Mouse (Mus musculus) intestine, embryonic 16.5 days (tissue): ENCODE measurements around the gene 4933407L21Rik. TPM values are rescaled to one million over a fixed set of nuclear protein-coding genes. Genes with fewer than 3 reads are reported as not detected.

ENCODE experiments used
- ATAC-seq: fragments of 200-750 bp; cut with Nextera tagmentation; 2 replicates; pipeline ENCODE4 v1.8.0; 2017; ENCODE audit warnings: moderate TSS enrichment, moderate library complexity
- H3K27ac ChIP-seq: fragments of 300-500 bp; sonication (generic); 2 replicates; pipeline ENCODE4 v1.5.1; 2014; ENCODE audit warnings: mild to moderate bottlenecking, low read length
- H3K27me3 ChIP-seq: fragments of 300-500 bp; sonication (generic); replicated peaks from 2 replicates; pipeline ENCODE4 v1.6.1; 2014; ENCODE audit warnings: low read length, control low read depth, mixed read lengths; ENCODE audit not compliant: control insufficient read depth, insufficient read depth
- H3K36me3 ChIP-seq: fragments of 300-500 bp; sonication (generic); 2 replicates; pipeline ENCODE4 v1.6.1; 2014; ENCODE audit warnings: low read length, control low read depth; ENCODE audit not compliant: control insufficient read depth, insufficient read depth
- H3K4me1 ChIP-seq: fragments of 300-500 bp; sonication (generic); 2 replicates; pipeline ENCODE4 v1.6.1; 2014; ENCODE audit warnings: low read length, control low read depth, mixed read lengths; ENCODE audit not compliant: control insufficient read depth, insufficient read depth
- H3K4me2 ChIP-seq: fragments of 300-500 bp; sonication (generic); 2 replicates; pipeline ENCODE4 v1.6.1; 2014; ENCODE audit warnings: low read depth, low read length, control low read depth
- H3K4me3 ChIP-seq: fragments of 300-500 bp; sonication (generic); 2 replicates; pipeline ENCODE4 v1.5.1; 2014; ENCODE audit warnings: mild to moderate bottlenecking, low read length
- H3K9ac ChIP-seq: fragments of 300-500 bp; sonication (generic); 2 replicates; pipeline ENCODE4 v1.6.1; 2014; ENCODE audit warnings: low read depth, low read length
- H3K9me3 ChIP-seq: fragments of 300-500 bp; sonication (generic); 2 replicates; pipeline ENCODE4 v1.6.1; 2016; ENCODE audit warnings: low read length, control low read depth; ENCODE audit not compliant: control insufficient read depth
- WGBS: fragments of 180-500 bp; shearing (Covaris S2); extraction: QIAGEN DNeasy Blood & Tissue Kit; methylation state at CpG from one replicate; pipeline ENCODE4 v1.1.7; 2014; 5-methylcytosine and 5-hydroxymethylcytosine counted together
- polyA plus RNA-seq: library from polyadenylated mRNA; unstranded; fragments of >200 nt; fragmentation: Nextera tagmentation; extraction: Ambion mirVana; gene quantifications from 2 replicates; pipeline ENCODE4 v1.2.1, GENCODE M21; 2015

4933407L21Rik gene
- polyA plus RNA-seq, 1 experiment from 2014 or later, result 0.22 TPM

DNA sequence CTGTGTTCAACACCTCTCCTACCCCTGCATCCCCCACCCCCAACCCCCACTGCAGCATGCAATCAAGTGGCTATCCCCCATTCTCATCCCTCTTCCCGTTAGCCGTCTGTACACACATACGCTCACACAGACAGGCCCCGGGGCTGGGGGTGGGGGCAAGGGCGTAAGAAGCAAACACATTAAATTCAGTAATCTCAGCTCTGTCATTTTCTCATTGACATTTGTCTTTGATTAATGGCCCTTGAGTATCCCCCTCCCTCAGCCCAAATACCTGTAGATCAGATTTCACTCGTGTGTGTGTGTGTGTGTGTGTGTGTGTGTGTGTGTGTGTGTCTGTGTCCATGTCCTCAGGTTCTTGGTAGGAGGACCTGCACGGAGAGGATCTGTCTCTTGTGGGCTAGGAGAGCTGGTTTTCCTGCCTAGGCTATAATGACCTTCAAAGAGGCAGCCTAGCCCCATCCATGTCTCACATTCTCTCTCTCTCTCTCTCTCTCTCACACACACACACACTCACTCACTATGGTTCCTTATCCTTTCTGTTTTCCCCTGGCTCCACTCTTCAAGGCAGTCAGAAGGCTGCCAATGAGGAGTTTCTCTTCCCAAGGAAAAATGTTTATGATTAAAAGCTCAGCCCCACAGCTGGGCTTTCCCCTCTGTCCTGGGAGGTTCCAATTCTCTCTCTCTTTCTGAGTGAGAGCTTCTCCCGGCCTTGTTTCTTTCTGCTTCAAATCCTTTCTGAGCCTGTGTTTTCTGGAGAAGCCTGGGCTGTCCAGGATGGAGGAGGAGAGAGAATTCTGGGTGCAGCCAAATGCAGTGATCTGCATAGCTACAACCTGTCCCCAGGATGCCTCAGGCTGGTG is 30.2 kb upstream of the 4933407L21Rik start:
- Histone ChIP-seq H3K4me1 (peaks cover 67% of the 10 kb centered on the region), H3K36me3 (no peaks in the 10 kb centered on the region), H3K27ac (no peak overlapping the region; the same call in none of the 2 replicates), H3K9ac (0 out of 2 replicates have a peak overlapping the region, but pooled peaks have one; percentile 2), H3K27me3 (no peaks in the 10 kb centered on the region), H3K4me3 (no peak overlapping the region), H3K9me3 (no peaks in the 10 kb centered on the region), H3K4me2 (no peak overlapping the region)
- ATAC-seq, result no peak
- 32% methylated on average over 8 of the region's 8 CpGs for WGBS

- peaks cover 66% of the 10 kb centered on the region for H3K4me1 ChIP-seq
- no peaks in the 10 kb centered on the region for H3K27me3 ChIP-seq
- H3K27ac ChIP-seq, result no peak overlapping the region; the same call in 1 of the 2 replicates
- H3K4me3 ChIP-seq, result no peak overlapping the region
- ATAC-seq, result no peak
- no peak overlapping the region for H3K4me2 ChIP-seq
- H3K36me3 ChIP-seq, result no peaks in the 10 kb centered on the region
- H3K9me3 ChIP-seq, result no peaks in the 10 kb centered on the region
- 53% methylated on average over 12 of the region's 12 CpGs for WGBS
- H3K9ac ChIP-seq, result 0 out of 2 replicates have a peak overlapping the region, but pooled peaks have one; percentile 2
These were observed 29.4 kb upstream of the 4933407L21Rik start for GRCm38 (mm10) chr1:85898761-85899387.

DNA sequence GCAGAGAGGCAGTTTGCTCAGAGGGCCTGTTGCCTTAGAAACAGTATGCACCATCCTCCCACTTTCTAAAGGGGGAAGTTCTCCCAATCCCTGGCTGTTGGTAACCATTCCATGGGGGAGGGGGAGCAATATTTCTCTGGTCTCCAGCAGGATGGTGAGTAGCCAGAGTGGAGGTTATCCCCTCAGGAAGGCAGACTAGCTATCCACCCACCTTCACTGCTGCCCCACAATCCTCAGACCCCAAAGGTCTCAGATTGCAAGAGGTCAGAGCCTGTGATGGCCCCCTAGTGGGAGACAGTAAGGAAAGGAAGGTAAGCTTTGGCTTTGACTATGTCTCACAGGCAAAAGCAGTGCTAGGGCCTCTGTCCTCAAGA is 28.9 kb upstream of the 4933407L21Rik start:
- Histone ChIP-seq H3K9ac (no peak overlapping the region), H3K36me3 (no peaks in the 10 kb centered on the region), H3K27ac (no peak overlapping the region), H3K4me1 (peaks cover 63% of the 10 kb centered on the region), H3K9me3 (no peaks in the 10 kb centered on the region), H3K4me3 (no peak overlapping the region), H3K4me2 (no peak overlapping the region), H3K27me3 (no peaks in the 10 kb centered on the region)
- no peak for ATAC-seq

DNA sequence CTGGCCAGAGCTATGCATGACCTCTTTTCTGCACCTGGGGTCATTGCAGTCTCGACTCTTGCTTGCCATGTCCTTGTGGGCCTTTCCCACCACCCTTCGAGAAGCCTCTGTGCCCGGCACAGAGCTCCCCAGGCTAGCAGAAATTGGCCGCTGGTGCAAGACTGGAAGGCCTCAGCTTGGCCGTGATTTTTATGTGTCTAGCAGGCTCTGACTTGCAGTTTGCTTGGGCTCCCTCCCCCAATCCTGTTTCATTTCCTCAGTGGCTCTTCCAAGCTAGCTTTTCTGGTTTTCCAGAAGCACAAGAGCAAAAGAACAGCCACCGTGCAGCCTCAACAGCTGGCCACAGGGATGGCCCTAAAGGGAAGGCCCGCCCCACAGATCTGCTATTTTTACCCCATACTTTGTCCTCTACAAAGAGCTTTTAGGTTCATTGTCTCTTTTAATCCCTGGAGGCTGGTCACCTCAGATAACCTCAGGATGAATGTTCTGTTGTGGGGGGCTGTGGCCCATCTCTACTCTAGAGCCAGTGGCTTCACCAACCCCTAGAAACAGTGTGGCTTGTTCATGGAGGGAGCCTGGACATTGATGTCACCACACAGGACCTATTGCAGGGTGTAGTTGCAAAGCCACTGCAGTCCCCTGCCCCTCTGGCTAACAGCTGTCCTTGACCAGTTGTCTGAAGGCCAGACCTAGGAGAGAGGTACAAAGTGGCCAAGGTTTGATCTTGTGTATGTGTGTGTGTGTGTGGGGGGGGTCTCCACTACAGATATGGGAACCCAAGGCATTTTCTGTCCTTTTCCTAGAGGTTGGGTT is 27.6 kb upstream of the 4933407L21Rik start:
- peaks cover 63% of the 10 kb centered on the region for H3K4me1 ChIP-seq
- WGBS, result 60% methylated on average over 7 of the region's 7 CpGs

DNA sequence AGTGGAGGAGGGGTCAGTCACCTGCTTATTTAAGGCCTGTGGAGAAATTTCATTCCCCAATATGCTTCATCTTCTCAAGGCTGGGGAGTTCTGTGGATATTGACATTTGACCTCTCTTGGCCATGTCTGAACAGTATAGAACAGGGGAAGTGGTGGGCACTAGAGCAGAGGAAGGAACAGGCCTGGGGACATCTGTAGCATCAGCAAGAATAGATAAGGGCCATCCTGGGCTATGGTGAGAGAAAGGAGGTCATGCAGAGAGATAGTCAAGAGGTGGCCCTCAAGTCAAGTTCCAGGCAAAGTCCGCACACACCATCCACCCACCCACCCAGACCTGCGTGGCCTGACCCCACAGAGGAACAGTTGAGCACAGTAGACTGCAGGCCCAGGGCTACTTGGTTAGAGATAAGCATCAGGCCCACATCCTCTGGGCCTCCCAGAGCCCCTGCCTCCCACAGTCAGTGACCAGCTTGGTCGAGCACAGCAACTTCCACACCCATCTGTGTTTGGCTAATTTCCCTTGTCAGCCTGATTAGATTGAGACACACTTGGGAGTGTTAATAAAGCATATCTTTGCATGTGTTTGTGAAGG is 26.7 kb upstream of the 4933407L21Rik start:
- Histone ChIP-seq H3K9ac (no peak overlapping the region), H3K27ac (peak overlapping the region; percentile 7), H3K36me3 (peaks cover 10% of the 10 kb centered on the region), H3K9me3 (no peaks in the 10 kb centered on the region), H3K4me2 (no peak overlapping the region), H3K4me1 (peaks cover 54% of the 10 kb centered on the region), H3K27me3 (no peaks in the 10 kb centered on the region), H3K4me3 (no peak overlapping the region)
- peak; percentile 24 for ATAC-seq
- WGBS, result 58% methylated on average over 3 of the region's 3 CpGs

More for the DNA sequence above, 27.6 kb upstream of the 4933407L21Rik start:
- ATAC-seq, result no peak
- Histone ChIP-seq H3K9me3 (no peaks in the 10 kb centered on the region), H3K9ac (no peak overlapping the region), H3K4me3 (no peak overlapping the region), H3K27ac (no peak overlapping the region), H3K36me3 (peaks cover 6% of the 10 kb centered on the region), H3K27me3 (no peaks in the 10 kb centered on the region), H3K4me2 (no peak overlapping the region)

DNA sequence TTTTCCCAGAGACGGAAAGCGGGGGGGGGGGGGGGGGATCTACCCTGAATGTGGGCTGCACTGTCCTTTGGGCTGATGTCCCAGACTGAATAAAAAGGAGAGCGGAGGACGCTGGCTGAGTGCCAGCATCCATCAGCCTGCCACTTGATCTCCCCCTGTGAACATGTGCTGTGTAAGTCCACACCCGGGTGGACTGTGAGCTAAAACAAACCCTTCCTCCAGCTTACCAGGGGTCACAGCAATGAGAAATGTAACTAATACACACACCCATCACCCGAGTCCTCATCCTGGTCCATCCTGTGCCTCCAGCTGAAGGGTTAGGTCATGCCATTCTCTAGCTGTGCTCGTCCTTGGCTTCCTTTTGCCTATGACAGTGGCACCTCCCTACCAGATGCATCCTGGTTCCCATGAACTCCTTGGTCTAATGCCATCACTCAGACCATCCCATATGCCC is 26.1 kb upstream of the 4933407L21Rik start:
- peaks cover 12% of the 10 kb centered on the region for H3K36me3 ChIP-seq
- H3K9ac ChIP-seq, result no peak overlapping the region
- no peak overlapping the region for H3K27ac ChIP-seq
- ATAC-seq, result peak; percentile 27
- no peaks in the 10 kb centered on the region for H3K27me3 ChIP-seq
- 41% methylated on average over 7 of the region's 7 CpGs for WGBS
- H3K9me3 ChIP-seq, result no peaks in the 10 kb centered on the region
- H3K4me1 ChIP-seq, result peaks cover 50% of the 10 kb centered on the region
- H3K4me3 ChIP-seq, result no peak overlapping the region
- no peak overlapping the region for H3K4me2 ChIP-seq

- peaks cover 6% of the 10 kb centered on the region for H3K4me1 ChIP-seq
- H3K27me3 ChIP-seq, result no peaks in the 10 kb centered on the region
- no peaks in the 10 kb centered on the region for H3K9me3 ChIP-seq
- no peak overlapping the region for H3K9ac ChIP-seq
- H3K4me3 ChIP-seq, result no peak overlapping the region
- 91% methylated on average over 12 of the region's 12 CpGs for WGBS
- H3K36me3 ChIP-seq, result peaks cover 15% of the 10 kb centered on the region
- H3K27ac ChIP-seq, result no peak overlapping the region
- no peak overlapping the region for H3K4me2 ChIP-seq
- ATAC-seq, result no peak
These were observed 21.4 kb upstream of the 4933407L21Rik start for GRCm38 (mm10) chr1:85906892-85907291.

GRCm38 (mm10) chr1:85908754-85909590 is 19.3 kb upstream of the 4933407L21Rik start:
- H3K4me2 ChIP-seq, result no peak overlapping the region
- no peak overlapping the region for H3K9ac ChIP-seq
- H3K4me1 ChIP-seq, result no peaks in the 10 kb centered on the region
- ATAC-seq, result peak; percentile 60
- H3K9me3 ChIP-seq, result no peaks in the 10 kb centered on the region
- peaks cover 15% of the 10 kb centered on the region for H3K36me3 ChIP-seq
- H3K27me3 ChIP-seq, result no peaks in the 10 kb centered on the region
- no peak overlapping the region for H3K27ac ChIP-seq
- no peak overlapping the region for H3K4me3 ChIP-seq
- 31% methylated on average over 13 of the region's 13 CpGs for WGBS
